In the genomic region with DNA sequence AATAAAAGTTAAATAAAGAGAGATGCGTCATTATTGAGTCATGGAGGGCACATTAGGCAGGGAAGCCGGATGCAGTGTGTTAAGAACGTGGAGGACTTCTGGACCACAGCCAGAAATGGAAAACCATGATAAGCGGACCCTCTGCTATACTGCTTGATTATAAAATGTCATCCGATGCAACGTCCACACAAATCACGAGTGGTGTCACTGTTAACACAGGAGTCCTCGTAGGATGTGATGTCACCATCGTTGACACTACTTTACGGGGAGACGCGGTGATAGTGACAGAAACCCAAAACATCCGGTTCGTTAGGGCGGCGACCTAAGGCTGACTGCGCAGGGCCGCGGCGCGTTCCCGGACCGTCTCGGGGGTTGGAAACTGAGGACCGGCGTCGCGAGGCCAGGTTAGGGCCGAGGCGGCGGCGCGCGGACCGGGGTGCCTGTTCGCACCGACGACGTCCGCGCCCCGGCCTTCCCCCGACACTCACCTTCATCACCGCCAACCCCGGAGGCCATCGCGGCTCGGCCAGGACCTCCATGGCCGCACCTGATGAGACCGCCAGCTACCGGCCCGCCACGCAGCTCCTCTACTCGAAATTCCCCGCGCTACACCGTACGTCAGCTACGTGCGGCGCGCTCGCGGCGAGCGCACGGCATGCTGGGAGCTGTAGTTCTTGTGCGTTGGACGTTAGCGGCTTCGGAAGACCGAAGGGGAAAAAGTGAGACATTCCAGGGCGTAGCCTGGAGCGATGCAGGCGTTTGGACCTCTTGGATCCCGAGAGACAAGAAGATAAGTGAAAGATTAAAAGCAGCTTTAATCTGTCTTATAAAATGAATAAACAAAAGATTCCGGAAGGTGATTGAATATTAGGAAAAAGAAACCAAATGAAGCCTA, we compare ENCODE assay signal across 8 mouse cellular contexts. TPM values are rescaled to one million over a fixed set of nuclear protein-coding genes. Genes with fewer than 3 reads are reported as not detected.
DNase-seq lines count a peak whose midpoint lies in the region; ATAC-seq and TF ChIP-seq lines count a peak whose summit lies in the region.

A gene (minus strand): TSS at position 631 of the 895 bp plus-strand sequence.

- peak within 1 kb of the TSS; percentile 73 for H3ac ChIP-seq in C2C12 (ENCODE audit: control insufficient read depth, insufficient read length, low read depth)

- no peak for TF ChIP-seq CTCF in C2C12 (IDR thresholded peaks at IDR 0.05; ENCODE audit: control insufficient read depth, insufficient read depth, insufficient read length)

- H3K4me3 ChIP-seq in C2C12 (ENCODE audit: insufficient read depth, poor library complexity, severe bottlenecking): peak within 1 kb of the TSS; percentile 61
- peak within 1 kb of the TSS; percentile 77 for H3K4me3 ChIP-seq in heart, embryonic 11.5 days (ENCODE audit: low read depth, low read length)
- H3K4me3 ChIP-seq in kidney, embryonic 16.5 days (ENCODE audit: low read length): peak within 1 kb of the TSS; percentile 83
- peak within 1 kb of the TSS; percentile 73 for H3K4me3 ChIP-seq in liver, embryonic 13.5 days (replicated peaks)
- peak within 1 kb of the TSS; percentile 74 for H3K4me3 ChIP-seq in stomach, embryonic 16.5 days (replicated peaks; ENCODE audit: low read length)

- H3K27me3 ChIP-seq in C2C12 (ENCODE audit: control insufficient read depth, insufficient read depth, insufficient read length): no peaks in the 10 kb centered on the region
- 0 out of 2 replicates have a peak, but pooled peaks cover 6% of the 10 kb centered on the region for H3K27me3 ChIP-seq in heart, embryonic 11.5 days (ENCODE audit: control insufficient read depth, insufficient read depth, low read length)
- no peaks in the 10 kb centered on the region for H3K27me3 ChIP-seq in kidney, embryonic 16.5 days (ENCODE audit: insufficient read depth, low read length)
- 0 out of 2 replicates have a peak, but pooled peaks cover 3% of the 10 kb centered on the region for H3K27me3 ChIP-seq in liver, embryonic 13.5 days
- no peaks in the 10 kb centered on the region for H3K27me3 ChIP-seq in stomach, embryonic 16.5 days (ENCODE audit: control insufficient read depth, insufficient read depth, low read length)

- DNase-seq in brain, adult 2 months (ENCODE audit: low read depth, low spot score): peak; percentile 95
- peak; percentile 76 for DNase-seq in liver, embryonic 13.5 days
- peak; percentile 86 for DNase-seq in neural tube, embryonic 10.5 days (ENCODE audit: extremely low spot score, low spot score)

- H3K36me3 ChIP-seq in C2C12 (ENCODE audit: control insufficient read depth, insufficient read depth): peaks cover 24% of the 10 kb centered on the region
- no peaks in the 10 kb centered on the region for H3K36me3 ChIP-seq in heart, embryonic 11.5 days (ENCODE audit: control insufficient read depth, insufficient read depth, low read length)
- no peaks in the 10 kb centered on the region for H3K36me3 ChIP-seq in kidney, embryonic 16.5 days (ENCODE audit: insufficient read depth, low read length)
- peaks cover 13% of the 10 kb centered on the region for H3K36me3 ChIP-seq in liver, embryonic 13.5 days
- no peaks in the 10 kb centered on the region for H3K36me3 ChIP-seq in stomach, embryonic 16.5 days (ENCODE audit: control insufficient read depth, insufficient read depth, low read length)

- H3K79me2 ChIP-seq in C2C12 (ENCODE audit: control insufficient read depth, insufficient read depth): peaks cover 50% of the 10 kb centered on the region

- peaks cover 38% of the 10 kb centered on the region for H3K79me3 ChIP-seq in C2C12 (ENCODE audit: low read depth)

- peak; percentile 93 for ATAC-seq in erythroblast, adult 5-6 weeks (replicated peaks; ENCODE audit: low FRiP score, poor library complexity, severe bottlenecking)
- peak; percentile 93 for ATAC-seq in heart, embryonic 11.5 days (replicated peaks; ENCODE audit: insufficient number of reproducible peaks, low FRiP score, low TSS enrichment)
- ATAC-seq in kidney, embryonic 16.5 days (ENCODE audit: low FRiP score, low TSS enrichment): peak; percentile 94
- peak; percentile 96 for ATAC-seq in liver, embryonic 13.5 days (ENCODE audit: low read depth)
- ATAC-seq in stomach, embryonic 16.5 days (ENCODE audit: insufficient read depth, low FRiP score): peak; percentile 92

- peaks cover 3% of the 10 kb centered on the region; the same call in 1 of the 2 replicates for H3K4me1 ChIP-seq in heart, embryonic 11.5 days (ENCODE audit: control insufficient read depth, insufficient read depth, low read length)
- peaks cover 13% of the 10 kb centered on the region for H3K4me1 ChIP-seq in kidney, embryonic 16.5 days (ENCODE audit: insufficient read depth, low read length)
- H3K4me1 ChIP-seq in liver, embryonic 13.5 days (replicated peaks): peaks cover 23% of the 10 kb centered on the region
- peaks cover 11% of the 10 kb centered on the region; the same call in 1 of the 2 replicates for H3K4me1 ChIP-seq in stomach, embryonic 16.5 days (ENCODE audit: control insufficient read depth, insufficient read depth, low read length)

- H3K9ac ChIP-seq in heart, embryonic 11.5 days (ENCODE audit: low read depth, low read length): peak within 1 kb of the TSS; percentile 91
- peak within 1 kb of the TSS; percentile 82 for H3K9ac ChIP-seq in kidney, embryonic 16.5 days (replicated peaks; ENCODE audit: low read length)
- peak within 1 kb of the TSS; percentile 82 for H3K9ac ChIP-seq in liver, embryonic 13.5 days
- H3K9ac ChIP-seq in stomach, embryonic 16.5 days (ENCODE audit: low read length): peak within 1 kb of the TSS; percentile 79

- peak within 1 kb of the TSS; percentile 62; the same call in 1 of the 2 replicates for H3K27ac ChIP-seq in heart, embryonic 11.5 days (ENCODE audit: low read depth, low read length)
- H3K27ac ChIP-seq in kidney, embryonic 16.5 days (ENCODE audit: low read length): peak within 1 kb of the TSS; percentile 61; the same call in 1 of the 2 replicates
- peak within 1 kb of the TSS; percentile 93 for H3K27ac ChIP-seq in liver, embryonic 13.5 days
- peak within 1 kb of the TSS; percentile 22; the same call in 1 of the 2 replicates for H3K27ac ChIP-seq in stomach, embryonic 16.5 days (ENCODE audit: low read length)

- WGBS in heart, embryonic 11.5 days (ENCODE audit: insufficient replicate concordance): under 1% methylated on average over 77 of the region's 77 CpGs
- WGBS in kidney, embryonic 16.5 days: under 1% methylated on average over 77 of the region's 77 CpGs
- under 1% methylated on average over 77 of the region's 77 CpGs for WGBS in liver, embryonic 13.5 days (ENCODE audit: insufficient replicate concordance)
- WGBS in stomach, embryonic 16.5 days: under 1% methylated on average over 72 of the region's 77 CpGs

- H3K9me3 ChIP-seq in heart, embryonic 11.5 days (replicated peaks; ENCODE audit: control insufficient read depth, low read length): no peaks in the 10 kb centered on the region
- no peaks in the 10 kb centered on the region for H3K9me3 ChIP-seq in kidney, embryonic 16.5 days (ENCODE audit: low read length)
- H3K9me3 ChIP-seq in liver, embryonic 13.5 days (replicated peaks): no peaks in the 10 kb centered on the region
- H3K9me3 ChIP-seq in stomach, embryonic 16.5 days (replicated peaks; ENCODE audit: control insufficient read depth, low read length): no peaks in the 10 kb centered on the region

- H3K4me2 ChIP-seq in heart, embryonic 11.5 days: peak within 1 kb of the TSS; percentile 67
- peak within 1 kb of the TSS; percentile 75 for H3K4me2 ChIP-seq in kidney, embryonic 16.5 days (replicated peaks; ENCODE audit: low read depth, low read length)
- peak within 1 kb of the TSS; percentile 70 for H3K4me2 ChIP-seq in liver, embryonic 13.5 days
- H3K4me2 ChIP-seq in stomach, embryonic 16.5 days (ENCODE audit: low read depth, low read length): peak within 1 kb of the TSS; percentile 61

TF ChIP-seq in C2C12, 6 proteins besides CTCF, POLR2A, EP300 and RAD21:
- no peak for TF ChIP-seq USF1 (IDR thresholded peaks at IDR 0.05; ENCODE audit: low read depth)
- no peak for TF ChIP-seq CEBPB (IDR thresholded peaks at IDR 0.05; ENCODE audit: low read depth)
- TF ChIP-seq MAX (IDR thresholded peaks at IDR 0.05): peak; percentile 88
- no peak for TF ChIP-seq FOSL1 (IDR thresholded peaks at IDR 0.05; ENCODE audit: insufficient read depth, low read length, poor library complexity, severe bottlenecking)
- no peak for TF ChIP-seq MYOG (IDR thresholded peaks at IDR 0.05; ENCODE audit: control insufficient read depth, extremely low read depth, insufficient read length)
- no peak for TF ChIP-seq MYOD1 (IDR thresholded peaks at IDR 0.05; ENCODE audit: control insufficient read depth, insufficient read length, low read depth)
TF ChIP-seq in C2C12: peak in this region for 1.

RNA-seq across cellular contexts. Expression of the gene that starts here (rescaled TPM):
- 11.3 TPM for polyA plus RNA-seq in C2C12 (2012; fragmentation: generic; extraction: Trizol)
- 21.1 and 36.9 TPM in 2 replicates for total RNA-seq in erythroblast, adult 5-6 weeks (2015; ENCODE audit: low replicate concordance)
- total RNA-seq in erythroblast, adult 5-6 weeks (2017; ENCODE audit: low replicate concordance): 30.2 and 30.7 TPM in 2 replicates
- polyA plus RNA-seq in heart, embryonic 11.5 days (2014; fragmentation: Nextera tagmentation; extraction: Ambion mirVana): 24.8 and 26.2 TPM in 2 replicates
- 40.8 and 42.5 TPM in 2 replicates for polyA plus RNA-seq in kidney, embryonic 16.5 days (2015; fragmentation: Nextera tagmentation; extraction: Ambion mirVana)
- polyA plus RNA-seq in liver, embryonic 13.5 days (2015; fragmentation: Nextera tagmentation; extraction: Ambion mirVana): 30.7 and 36.7 TPM in 2 replicates
- polyA plus RNA-seq in stomach, embryonic 16.5 days (2015; fragmentation: Nextera tagmentation; extraction: Ambion mirVana): 26.7 and 30.2 TPM in 2 replicates

Comparison
In these comparisons a context has a peak if more than half of its experiments do, and no peak if none do; other contexts are left out.
1. Peak in every context shown above with its lines: DNase-seq, ATAC-seq, H3K4me3 ChIP-seq and H3K27ac ChIP-seq.
2. H3K27ac ChIP-seq: peak in every context shown above with its lines; median percentile 93 in liver, embryonic 13.5 days; 62 in heart, embryonic 11.5 days; 61 in kidney, embryonic 16.5 days; 22 in stomach, embryonic 16.5 days.